Mouse (Mus musculus): ENCODE measurements around the gene Prkd2. TPM values are rescaled to one million over a fixed set of nuclear protein-coding genes. Genes with fewer than 3 reads are reported as not detected.

Prkd2 gene
- polyA plus RNA-seq, 1 experiment from 2014 or later, result 12.8 TPM

- Histone ChIP-seq H3K9ac (ENCODE audit: low read depth, low read length) (no peak overlapping the region), H3K36me3 (ENCODE audit: insufficient read depth, low read length) (peaks cover 15% of the 10 kb centered on the region; the same call in 1 of the 2 replicates), H3K4me2 (ENCODE audit: low read length) (no peak overlapping the region), H3K4me1 (replicated peaks; ENCODE audit: insufficient read depth, low read length) (peaks cover 6% of the 10 kb centered on the region), H3K27ac (no peak overlapping the region), H3K27me3 (ENCODE audit: insufficient read depth, low read length) (no peaks in the 10 kb centered on the region), H3K4me3 (replicated peaks; ENCODE audit: low read depth, low read length) (no peak overlapping the region), H3K9me3 (replicated peaks; ENCODE audit: low read length) (no peaks in the 10 kb centered on the region)
- ATAC-seq (replicated peaks; ENCODE audit: low FRiP score, low read depth) (no peak), DNase-seq (ENCODE audit: low spot score) (no peak)
- TF ChIP-seq CTCF (IDR thresholded peaks at IDR 0.05; ENCODE audit: low read depth), result no peak
- 93% methylated on average over 5 of the region's 5 CpGs for WGBS
These were observed 4.1 kb downstream of the Prkd2 start for GRCm38 (mm10) chr7:16846775-16847174.

- no peak for TF ChIP-seq CTCF (IDR thresholded peaks at IDR 0.05; ENCODE audit: low read depth)
- H3K27ac ChIP-seq, result no peak overlapping the region
- ATAC-seq (replicated peaks; ENCODE audit: low FRiP score, low read depth), result no peak
- H3K27me3 ChIP-seq (ENCODE audit: insufficient read depth, low read length), result no peaks in the 10 kb centered on the region
- WGBS, result 85% methylated on average over 19 of the region's 19 CpGs
- no peaks in the 10 kb centered on the region for H3K9me3 ChIP-seq (replicated peaks; ENCODE audit: low read length)
- H3K36me3 ChIP-seq (ENCODE audit: insufficient read depth, low read length), result peaks cover 17% of the 10 kb centered on the region; the same call in 1 of the 2 replicates
- no peak overlapping the region for H3K4me2 ChIP-seq (ENCODE audit: low read length)
- H3K9ac ChIP-seq (ENCODE audit: low read depth, low read length), result no peak overlapping the region
- no peak overlapping the region for H3K4me3 ChIP-seq (replicated peaks; ENCODE audit: low read depth, low read length)
- H3K4me1 ChIP-seq (replicated peaks; ENCODE audit: insufficient read depth, low read length), result peaks cover 6% of the 10 kb centered on the region
- DNase-seq (ENCODE audit: low spot score), result no peak
These were observed 4.8 kb downstream of the Prkd2 start for GRCm38 (mm10) chr7:16847507-16847906.

GRCm38 (mm10) chr7:16848579-16848978 lies 5.9 kb downstream of the Prkd2 start:
- Histone ChIP-seq H3K27me3 (ENCODE audit: insufficient read depth, low read length) (no peaks in the 10 kb centered on the region), H3K9ac (ENCODE audit: low read depth, low read length) (no peak overlapping the region), H3K36me3 (ENCODE audit: insufficient read depth, low read length) (peaks cover 20% of the 10 kb centered on the region; the same call in 1 of the 2 replicates), H3K4me3 (replicated peaks; ENCODE audit: low read depth, low read length) (no peak overlapping the region), H3K4me1 (replicated peaks; ENCODE audit: insufficient read depth, low read length) (peaks cover 6% of the 10 kb centered on the region), H3K27ac (no peak overlapping the region), H3K4me2 (ENCODE audit: low read length) (no peak overlapping the region), H3K9me3 (replicated peaks; ENCODE audit: low read length) (no peaks in the 10 kb centered on the region)
- TF ChIP-seq CTCF (IDR thresholded peaks at IDR 0.05; ENCODE audit: low read depth), result peak; percentile 61
- ATAC-seq (replicated peaks; ENCODE audit: low FRiP score, low read depth), result no peak
- DNase-seq (ENCODE audit: low spot score), result no peak
- 34% methylated on average over 17 of the region's 17 CpGs for WGBS

- no peaks in the 10 kb centered on the region for H3K27me3 ChIP-seq (ENCODE audit: insufficient read depth, low read length)
- ATAC-seq (replicated peaks; ENCODE audit: low FRiP score, low read depth), result no peak
- no peaks in the 10 kb centered on the region for H3K4me1 ChIP-seq (replicated peaks; ENCODE audit: insufficient read depth, low read length)
- 63% methylated on average over 4 of the region's 4 CpGs for WGBS
- DNase-seq (ENCODE audit: low spot score), result no peak
- no peaks in the 10 kb centered on the region for H3K9me3 ChIP-seq (replicated peaks; ENCODE audit: low read length)
- H3K27ac ChIP-seq, result no peak overlapping the region
- no peak overlapping the region for H3K4me3 ChIP-seq (replicated peaks; ENCODE audit: low read depth, low read length)
- H3K4me2 ChIP-seq (ENCODE audit: low read length), result no peak overlapping the region
- peaks cover 40% of the 10 kb centered on the region for H3K36me3 ChIP-seq (ENCODE audit: insufficient read depth, low read length)
- no peak for TF ChIP-seq CTCF (IDR thresholded peaks at IDR 0.05; ENCODE audit: low read depth)
- H3K9ac ChIP-seq (ENCODE audit: low read depth, low read length), result no peak overlapping the region
These were observed 8.9 kb downstream of the Prkd2 start for GRCm38 (mm10) chr7:16851636-16852035.

- H3K36me3 ChIP-seq (ENCODE audit: insufficient read depth, low read length), result peaks cover 47% of the 10 kb centered on the region
- TF ChIP-seq CTCF (IDR thresholded peaks at IDR 0.05; ENCODE audit: low read depth), result no peak
- no peak overlapping the region for H3K4me3 ChIP-seq (replicated peaks; ENCODE audit: low read depth, low read length)
- ATAC-seq (replicated peaks; ENCODE audit: low FRiP score, low read depth) (peak; percentile 51), DNase-seq (ENCODE audit: low spot score) (no peak)
- no peak overlapping the region for H3K4me2 ChIP-seq (ENCODE audit: low read length)
- WGBS, result 75% methylated on average over 14 of the region's 14 CpGs
- no peak overlapping the region for H3K27ac ChIP-seq
- no peaks in the 10 kb centered on the region for H3K27me3 ChIP-seq (ENCODE audit: insufficient read depth, low read length)
- no peak overlapping the region for H3K9ac ChIP-seq (ENCODE audit: low read depth, low read length)
- no peaks in the 10 kb centered on the region for H3K9me3 ChIP-seq (replicated peaks; ENCODE audit: low read length)
- no peaks in the 10 kb centered on the region for H3K4me1 ChIP-seq (replicated peaks; ENCODE audit: insufficient read depth, low read length)
These were observed 10.7 kb downstream of the Prkd2 start for GRCm38 (mm10) chr7:16853302-16853831.

- H3K27me3 ChIP-seq (ENCODE audit: insufficient read depth, low read length), result no peaks in the 10 kb centered on the region
- no peaks in the 10 kb centered on the region for H3K9me3 ChIP-seq (replicated peaks; ENCODE audit: low read length)
- H3K4me2 ChIP-seq (ENCODE audit: low read length), result no peak overlapping the region
- DNase-seq (ENCODE audit: low spot score), result peak; percentile 40
- no peak for ATAC-seq (replicated peaks; ENCODE audit: low FRiP score, low read depth)
- H3K4me1 ChIP-seq (replicated peaks; ENCODE audit: insufficient read depth, low read length), result no peaks in the 10 kb centered on the region
- H3K9ac ChIP-seq (ENCODE audit: low read depth, low read length), result no peak overlapping the region
- 23% methylated on average over 17 of the region's 17 CpGs for WGBS
- H3K36me3 ChIP-seq (ENCODE audit: insufficient read depth, low read length), result peaks cover 36% of the 10 kb centered on the region
- TF ChIP-seq CTCF (IDR thresholded peaks at IDR 0.05; ENCODE audit: low read depth), result peak; percentile 71
- H3K4me3 ChIP-seq (replicated peaks; ENCODE audit: low read depth, low read length), result no peak overlapping the region
- H3K27ac ChIP-seq, result no peak overlapping the region
These were observed 15.6 kb downstream of the Prkd2 start for GRCm38 (mm10) chr7:16858336-16858735.

Measured in kidney, postnatal 0 days (tissue).